In genomic region chr17:86293247-86293744, GRCm38 (mm10) we compare ENCODE assay signal across 9 mouse cellular contexts.
DNase-seq lines count a peak whose midpoint lies in the region; ATAC-seq and TF ChIP-seq lines count a peak whose summit lies in the region.
"Had no signal": no experiment of that assay in that cellular context is flagged by ENCODE, and none has a peak within 500 bp of the region (broad histone marks: within the 10 kb centered on the region; RNA-seq: fewer than 3 reads in every experiment).

No protein-coding gene starts in this region.

- H3K9ac ChIP-seq in lung, postnatal 0 days (replicated peaks; ENCODE audit: low read depth) = no peak overlapping the region
- H3K9ac ChIP-seq: hindbrain, embryonic 15.5 days had no signal

- H3K27ac ChIP-seq in kidney, adult 2 months (ENCODE audit: insufficient read depth, low read depth, low read length) = peak overlapping the region; percentile 9; the same call in 1 of the 2 replicates
- H3K27ac ChIP-seq in lung, postnatal 0 days (ENCODE audit: low read length) = peak overlapping the region; percentile 57; the same call in 1 of the 2 replicates
- H3K27ac ChIP-seq: hindbrain, embryonic 15.5 days had no signal

- H3K4me3 ChIP-seq in kidney, adult 2 months (ENCODE audit: insufficient read depth, low read depth, low read length) = peak overlapping the region; percentile 4; the same call in 1 of the 2 replicates
- H3K4me3 ChIP-seq in lung, postnatal 0 days (ENCODE audit: low read depth, low read length) = no peak overlapping the region
- H3K4me3 ChIP-seq: hindbrain, embryonic 15.5 days had no signal

- peak; percentile 92 for ATAC-seq in granulocyte monocyte progenitor cell, adult 5-6 weeks (replicated peaks; ENCODE audit: poor library complexity, severe bottlenecking)
- peak; percentile 94 for ATAC-seq in lung, postnatal 0 days

- H3K36me3 ChIP-seq in kidney, adult 2 months (ENCODE audit: control insufficient read depth, insufficient read depth, low read length) = no peaks in the 10 kb centered on the region
- no peaks in the 10 kb centered on the region for H3K36me3 ChIP-seq in lung, postnatal 0 days (ENCODE audit: insufficient read depth, low read length)
- no peaks in the 10 kb centered on the region for H3K36me3 ChIP-seq in splenic B cell, adult 2 months (ENCODE audit: control insufficient read depth, insufficient read depth, low read length, poor library complexity, severe bottlenecking)
- H3K36me3 ChIP-seq: hindbrain, embryonic 15.5 days had no signal

- WGBS in kidney, adult 2 months = 32% methylated on average over 10 of the region's 10 CpGs
- WGBS in lung, postnatal 0 days = 19% methylated on average over 10 of the region's 10 CpGs

- TF ChIP-seq EP300 in lung, postnatal 0 days (IDR thresholded peaks at IDR 0.05) = peak; percentile 72

- no peaks in the 10 kb centered on the region for H3K27me3 ChIP-seq in kidney, adult 2 months (replicated peaks; ENCODE audit: control insufficient read depth, insufficient read depth, low read length)
- H3K27me3 ChIP-seq in lung, postnatal 0 days (replicated peaks; ENCODE audit: insufficient read depth, low read length) = no peaks in the 10 kb centered on the region
- no peaks in the 10 kb centered on the region for H3K27me3 ChIP-seq in splenic B cell, adult 2 months (ENCODE audit: control insufficient read depth, insufficient read depth, low read length, poor library complexity, severe bottlenecking)
- H3K27me3 ChIP-seq: hindbrain, embryonic 15.5 days had no signal

- no peaks in the 10 kb centered on the region for H3K9me3 ChIP-seq in lung, postnatal 0 days (ENCODE audit: low read length)
- H3K9me3 ChIP-seq: hindbrain, embryonic 15.5 days had no signal

- no peak for TF ChIP-seq POLR2A in kidney, adult 2 months (IDR thresholded peaks at IDR 0.05; ENCODE audit: low read depth, low read length)

- DNase-seq in 416B (ENCODE audit: low read depth) = peak; percentile 89
- DNase-seq in MEL-GATA-1-ER (ENCODE audit: extremely low read depth, low read depth) = peak; percentile 69
- peak; percentile 36 to 62 for DNase-seq in cerebellum, postnatal 36 days
- peak; percentile 80 for DNase-seq in kidney, adult 2 months
- peak; percentile 90 for DNase-seq in lung, postnatal 0 days (ENCODE audit: low spot score)
- DNase-seq in splenic B cell, adult 2 months (ENCODE audit: low read depth, low spot score) = peak; percentile 90
- DNase-seq in layer of hippocampus, adult 9-11 months = no peak

- peak overlapping the region; percentile 37 for H3K4me2 ChIP-seq in lung, postnatal 0 days (replicated peaks; ENCODE audit: low read depth, low read length)
- H3K4me2 ChIP-seq: hindbrain, embryonic 15.5 days had no signal

- peaks cover 8% of the 10 kb centered on the region; the same call in 1 of the 2 replicates for H3K4me1 ChIP-seq in kidney, adult 2 months (ENCODE audit: control insufficient read depth, insufficient read depth, low read length)
- no peaks in the 10 kb centered on the region for H3K4me1 ChIP-seq in lung, postnatal 0 days (ENCODE audit: insufficient read depth, low read depth, low read length)

- peak; percentile 40 for TF ChIP-seq CTCF in kidney, adult 2 months (conservative IDR thresholded peaks at IDR 0.05; ENCODE audit: insufficient read depth, insufficient read length, low read depth, low read length)
- TF ChIP-seq CTCF in lung, postnatal 0 days (IDR thresholded peaks at IDR 0.05) = peak; percentile 71
